Mouse (Mus musculus): ENCODE results near the gene 4933425L06Rik.

The 4933425L06Rik gene

DNA sequence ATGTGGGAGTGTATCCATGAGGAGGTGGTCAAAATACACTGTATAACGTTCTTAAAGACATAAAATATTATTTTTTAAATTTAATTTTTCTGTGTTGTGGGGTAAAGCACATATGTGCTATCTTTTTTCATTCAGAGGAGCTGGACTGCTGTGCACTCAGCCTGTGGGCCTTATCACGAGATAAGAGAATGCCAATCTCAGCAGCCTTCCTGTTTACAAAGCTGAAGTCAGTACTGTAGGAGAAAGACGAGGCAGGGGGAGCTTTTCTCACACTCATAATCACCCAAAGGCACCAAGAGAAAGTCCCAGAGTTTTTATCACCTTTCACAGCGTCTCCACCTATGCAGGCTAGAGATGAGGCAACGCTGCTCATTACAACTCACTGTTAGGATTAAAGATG, 52.5 kb downstream of the 4933425L06Rik start:
- no peak for DNase-seq (ENCODE audit: low spot score)

DNA sequence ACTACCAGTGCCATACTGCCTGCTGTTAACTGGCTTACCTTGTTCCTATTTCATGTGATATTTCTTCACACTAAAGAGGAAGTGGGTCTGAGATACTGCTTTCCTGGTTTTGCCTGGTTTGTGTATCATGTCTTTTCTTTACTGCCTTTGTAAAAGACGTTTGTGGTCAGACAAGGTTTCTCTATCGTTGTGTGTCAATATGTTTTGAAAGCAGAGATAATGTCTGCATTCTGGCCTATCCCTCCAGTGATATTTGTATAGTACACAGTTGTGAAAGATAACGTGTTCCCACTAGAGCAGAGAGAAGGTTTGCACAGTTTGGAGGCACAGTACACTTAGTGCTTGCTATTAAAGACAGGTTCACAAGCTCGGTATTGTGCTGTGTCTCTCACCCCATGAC, 58.0 kb downstream of the 4933425L06Rik start:
- no peak for DNase-seq (ENCODE audit: low spot score)

DNA sequence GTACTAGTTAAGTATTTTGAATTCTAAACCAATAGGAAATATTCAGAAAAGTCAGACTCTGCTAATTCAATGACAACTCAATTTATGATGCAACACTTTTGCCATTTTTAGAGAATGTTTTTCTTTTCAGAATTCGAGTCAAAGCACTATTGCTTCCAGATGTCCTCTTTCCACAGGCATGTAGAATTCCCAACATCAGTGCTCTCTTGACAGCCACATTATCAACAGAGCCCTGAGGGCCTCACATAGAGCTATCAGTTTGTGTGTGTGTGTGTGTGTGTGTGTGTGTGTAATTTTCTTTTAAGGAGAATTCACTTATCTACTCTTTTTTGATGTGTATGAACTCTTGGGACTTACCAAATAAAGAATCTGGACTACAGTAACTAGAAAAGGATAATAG, 64.9 kb downstream of the 4933425L06Rik start:
- no peak for DNase-seq (ENCODE audit: low spot score)

DNA sequence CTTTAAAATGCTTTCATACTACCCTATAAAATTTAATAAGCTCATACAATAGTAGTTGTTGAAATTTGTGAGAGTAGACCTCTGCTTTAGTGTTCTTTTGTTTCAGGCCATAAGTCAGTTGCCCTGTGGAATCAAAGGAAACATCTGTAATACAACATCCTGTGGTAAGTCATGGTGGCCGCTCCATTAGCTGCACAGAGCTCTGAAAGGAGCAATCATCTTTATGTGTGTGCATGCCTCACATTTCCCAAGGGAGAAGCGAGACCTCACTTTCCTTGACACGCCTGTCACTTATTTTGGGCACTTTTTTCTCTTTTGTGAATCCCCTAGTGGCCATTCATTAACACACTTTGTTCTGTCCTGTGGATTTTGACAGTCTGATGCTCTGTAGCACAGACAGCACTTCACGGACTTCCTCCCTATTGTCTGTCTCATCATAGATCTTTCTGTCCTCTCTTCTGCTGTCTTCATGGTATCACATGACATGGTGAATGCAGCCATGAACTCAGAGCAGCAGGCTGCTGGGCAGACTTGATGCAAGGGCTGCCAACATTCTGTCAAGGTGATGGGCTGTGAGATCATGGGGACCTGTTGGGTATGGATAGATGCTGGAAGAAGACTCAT, 66.0 kb downstream of the 4933425L06Rik start:
- no peak for DNase-seq (ENCODE audit: low spot score)

- no peak for DNase-seq (ENCODE audit: low spot score)
Observed at GRCm38 (mm10) chr13:105150006-105150405, 68.1 kb downstream of the 4933425L06Rik start.

GRCm38 (mm10) chr13:105153955-105154354, 72.0 kb downstream of the 4933425L06Rik start:
- DNase-seq (ENCODE audit: low spot score), result peak; percentile 53

GRCm38 (mm10) chr13:105165441-105165840, 83.5 kb downstream of the 4933425L06Rik start:
- no peak for DNase-seq (ENCODE audit: low spot score)
